Mouse (Mus musculus): ENCODE measurements at regions not wholly inside any gene's neighbourhood (a gene's known extent, or its start where the extent isn't known, plus 50 kb on each side); places are given as distances from the start of the nearest gene placed in this dataset.
"Not testable (repeated sequence)": the region's sequence is repeated elsewhere in the genome, so short reads cannot be mapped to it uniquely, and the experiment has no call there.

DNA sequence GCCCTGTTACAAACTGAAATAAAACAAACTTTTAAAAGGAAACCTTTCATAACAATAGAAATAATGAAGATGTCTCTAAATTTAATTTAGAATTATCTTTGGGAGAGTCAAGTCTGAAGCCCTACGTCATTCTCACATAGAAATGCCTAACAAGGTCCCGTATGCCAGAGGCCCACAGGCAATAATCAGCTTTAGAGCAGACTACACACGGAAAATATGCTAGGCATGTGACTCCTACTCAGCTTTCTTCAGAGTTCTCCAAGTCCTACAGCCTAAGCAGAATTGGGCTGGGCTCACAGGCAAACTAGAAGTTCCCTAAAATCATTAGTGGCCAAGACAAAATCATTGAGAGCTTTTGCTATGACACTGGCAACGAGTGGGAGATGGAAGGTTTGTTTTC lies 176.9 kb upstream of the Gap43 start:
- H3K27me3 ChIP-seq (ENCODE audit: control insufficient read depth, insufficient read depth, low read depth, low read length) = no peaks in the 10 kb centered on the region
- no peaks in the 10 kb centered on the region for H3K36me3 ChIP-seq (ENCODE audit: control insufficient read depth, insufficient read depth, low read length)
- H3K27ac ChIP-seq (ENCODE audit: low read length) = no peak overlapping the region
- H3K4me1 ChIP-seq (ENCODE audit: control insufficient read depth, insufficient read depth, low read length) = peaks cover 5% of the 10 kb centered on the region; the same call in 1 of the 2 replicates
- 83% methylated on average over 4 of the region's 4 CpGs for WGBS
- no peak overlapping the region for H3K4me3 ChIP-seq (ENCODE audit: low read depth, low read length)
- no peak overlapping the region for H3K4me2 ChIP-seq (ENCODE audit: low read length)
- H3K9me3 ChIP-seq (replicated peaks; ENCODE audit: control insufficient read depth, low read length, poor library complexity, severe bottlenecking) = no peaks in the 10 kb centered on the region
- ATAC-seq = no peak
- H3K9ac ChIP-seq (ENCODE audit: low read depth, low read length) = no peak overlapping the region

- H3K4me1 ChIP-seq (ENCODE audit: control insufficient read depth, insufficient read depth, low read length) = peaks cover 2% of the 10 kb centered on the region; the same call in 1 of the 2 replicates
- no peak overlapping the region for H3K4me2 ChIP-seq (ENCODE audit: low read length)
- 77% methylated on average over 3 of the region's 3 CpGs for WGBS
- no peaks in the 10 kb centered on the region for H3K36me3 ChIP-seq (ENCODE audit: control insufficient read depth, insufficient read depth, low read length)
- H3K27me3 ChIP-seq (ENCODE audit: control insufficient read depth, insufficient read depth, low read depth, low read length) = no peaks in the 10 kb centered on the region
- H3K9ac ChIP-seq (ENCODE audit: low read depth, low read length) = no peak overlapping the region
- H3K9me3 ChIP-seq (replicated peaks; ENCODE audit: control insufficient read depth, low read length, poor library complexity, severe bottlenecking) = no peaks in the 10 kb centered on the region
- no peak overlapping the region for H3K4me3 ChIP-seq (ENCODE audit: low read depth, low read length)
- H3K27ac ChIP-seq (ENCODE audit: low read length) = no peak overlapping the region
- no peak for ATAC-seq
Observed at GRCm38 (mm10) chr16:42515929-42516328, 175.5 kb upstream of the Gap43 start.

DNA sequence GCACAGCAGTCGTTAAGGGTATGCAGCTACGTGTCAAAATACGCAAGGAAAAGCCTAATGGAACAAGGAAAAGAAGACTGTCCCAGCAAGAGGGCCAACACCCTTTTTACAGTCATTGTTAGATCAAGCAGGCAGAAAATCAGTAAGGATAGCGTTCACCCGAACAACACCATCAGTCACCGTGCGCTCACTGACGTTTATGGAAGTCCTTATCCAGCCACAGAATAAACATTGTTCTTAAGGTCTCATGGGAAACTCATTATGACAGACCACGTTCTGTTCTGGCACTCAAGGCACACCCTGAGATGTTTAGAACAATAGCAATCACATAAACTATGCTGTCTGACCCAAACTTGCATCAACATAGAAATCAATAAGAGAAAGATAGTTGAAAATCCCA lies 164.7 kb upstream of the Gap43 start:
- Histone ChIP-seq H3K9me3 (replicated peaks; ENCODE audit: control insufficient read depth, low read length, poor library complexity, severe bottlenecking) (no peaks in the 10 kb centered on the region), H3K36me3 (ENCODE audit: control insufficient read depth, insufficient read depth, low read length) (no peaks in the 10 kb centered on the region), H3K27ac (ENCODE audit: low read length) (no peak overlapping the region), H3K27me3 (ENCODE audit: control insufficient read depth, insufficient read depth, low read depth, low read length) (no peaks in the 10 kb centered on the region), H3K4me2 (ENCODE audit: low read length) (no peak overlapping the region), H3K9ac (ENCODE audit: low read depth, low read length) (no peak overlapping the region), H3K4me1 (ENCODE audit: control insufficient read depth, insufficient read depth, low read length) (no peaks in the 10 kb centered on the region), H3K4me3 (ENCODE audit: low read depth, low read length) (no peak overlapping the region)
- 61% methylated on average over 9 of the region's 9 CpGs for WGBS
- no peak for ATAC-seq

GRCm38 (mm10) chr16:42501713-42502112 lies 161.3 kb upstream of the Gap43 start:
- no peaks in the 10 kb centered on the region for H3K9me3 ChIP-seq (replicated peaks; ENCODE audit: control insufficient read depth, low read length, poor library complexity, severe bottlenecking)
- no peaks in the 10 kb centered on the region for H3K36me3 ChIP-seq (ENCODE audit: control insufficient read depth, insufficient read depth, low read length)
- no peak overlapping the region for H3K27ac ChIP-seq (ENCODE audit: low read length)
- no peak overlapping the region for H3K4me3 ChIP-seq (ENCODE audit: low read depth, low read length)
- WGBS = 92% methylated on average over 2 of the region's 2 CpGs
- H3K4me2 ChIP-seq (ENCODE audit: low read length) = no peak overlapping the region
- H3K9ac ChIP-seq (ENCODE audit: low read depth, low read length) = no peak overlapping the region
- H3K4me1 ChIP-seq (ENCODE audit: control insufficient read depth, insufficient read depth, low read length) = no peaks in the 10 kb centered on the region
- ATAC-seq = no peak
- H3K27me3 ChIP-seq (ENCODE audit: control insufficient read depth, insufficient read depth, low read depth, low read length) = no peaks in the 10 kb centered on the region

GRCm38 (mm10) chr16:42501109-42501508 lies 160.7 kb upstream of the Gap43 start:
- not testable (repeated sequence) for H3K4me3 ChIP-seq (ENCODE audit: low read depth, low read length); H3K4me2 ChIP-seq (ENCODE audit: low read length); H3K36me3 ChIP-seq (ENCODE audit: control insufficient read depth, insufficient read depth, low read length); H3K27me3 ChIP-seq (ENCODE audit: control insufficient read depth, insufficient read depth, low read depth, low read length); ATAC-seq; H3K4me1 ChIP-seq (ENCODE audit: control insufficient read depth, insufficient read depth, low read length); H3K9ac ChIP-seq (ENCODE audit: low read depth, low read length); H3K9me3 ChIP-seq (replicated peaks; ENCODE audit: control insufficient read depth, low read length, poor library complexity, severe bottlenecking); H3K27ac ChIP-seq (ENCODE audit: low read length)
- 31% methylated on average over 3 of the region's 3 CpGs for WGBS

GRCm38 (mm10) chr16:42499514-42499913 lies 159.1 kb upstream of the Gap43 start:
- H3K27me3 ChIP-seq (ENCODE audit: control insufficient read depth, insufficient read depth, low read depth, low read length) = no peaks in the 10 kb centered on the region
- no peaks in the 10 kb centered on the region for H3K4me1 ChIP-seq (ENCODE audit: control insufficient read depth, insufficient read depth, low read length)
- no peaks in the 10 kb centered on the region for H3K9me3 ChIP-seq (replicated peaks; ENCODE audit: control insufficient read depth, low read length, poor library complexity, severe bottlenecking)
- H3K4me3 ChIP-seq (ENCODE audit: low read depth, low read length) = no peak overlapping the region
- no peak overlapping the region for H3K9ac ChIP-seq (ENCODE audit: low read depth, low read length)
- no peak for ATAC-seq
- H3K27ac ChIP-seq (ENCODE audit: low read length) = no peak overlapping the region
- 90% methylated on average over 6 of the region's 6 CpGs for WGBS
- H3K36me3 ChIP-seq (ENCODE audit: control insufficient read depth, insufficient read depth, low read length) = no peaks in the 10 kb centered on the region
- no peak overlapping the region for H3K4me2 ChIP-seq (ENCODE audit: low read length)

- H3K9ac ChIP-seq (ENCODE audit: low read depth, low read length) = no peak overlapping the region
- no peaks in the 10 kb centered on the region for H3K4me1 ChIP-seq (ENCODE audit: control insufficient read depth, insufficient read depth, low read length)
- H3K4me3 ChIP-seq (ENCODE audit: low read depth, low read length) = no peak overlapping the region
- ATAC-seq = no peak
- no peaks in the 10 kb centered on the region for H3K9me3 ChIP-seq (replicated peaks; ENCODE audit: control insufficient read depth, low read length, poor library complexity, severe bottlenecking)
- no peaks in the 10 kb centered on the region for H3K36me3 ChIP-seq (ENCODE audit: control insufficient read depth, insufficient read depth, low read length)
- WGBS = 54% methylated on average over 2 of the region's 2 CpGs
- no peaks in the 10 kb centered on the region for H3K27me3 ChIP-seq (ENCODE audit: control insufficient read depth, insufficient read depth, low read depth, low read length)
- no peak overlapping the region for H3K27ac ChIP-seq (ENCODE audit: low read length)
- no peak overlapping the region for H3K4me2 ChIP-seq (ENCODE audit: low read length)
Observed at GRCm38 (mm10) chr16:42498368-42498767, 157.9 kb upstream of the Gap43 start.

DNA sequence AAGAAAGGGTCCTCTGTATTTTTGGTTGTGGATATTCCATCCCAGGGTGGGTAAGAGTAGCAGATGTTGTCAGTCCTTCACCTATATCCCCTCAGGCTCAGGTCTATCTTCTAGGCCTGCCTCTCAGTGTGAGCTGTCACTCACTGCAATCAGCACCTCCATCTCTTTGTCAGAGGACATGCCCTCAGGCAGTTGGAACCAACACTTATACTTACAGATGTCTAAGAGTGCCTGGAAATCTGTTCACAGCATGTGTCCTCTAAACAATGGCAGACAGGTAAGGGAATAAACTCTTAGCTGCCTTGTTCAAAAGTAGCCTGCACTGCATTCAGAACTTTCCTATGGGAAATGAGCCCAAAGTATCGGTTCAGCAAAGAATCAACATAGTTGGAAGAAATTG lies 153.1 kb upstream of the Gap43 start:
- Histone ChIP-seq H3K4me1 (ENCODE audit: control insufficient read depth, insufficient read depth, low read length) (peaks cover 3% of the 10 kb centered on the region), H3K36me3 (ENCODE audit: control insufficient read depth, insufficient read depth, low read length) (no peaks in the 10 kb centered on the region), H3K4me2 (ENCODE audit: low read length) (no peak overlapping the region), H3K4me3 (ENCODE audit: low read depth, low read length) (no peak overlapping the region), H3K9me3 (replicated peaks; ENCODE audit: control insufficient read depth, low read length, poor library complexity, severe bottlenecking) (no peaks in the 10 kb centered on the region), H3K27me3 (ENCODE audit: control insufficient read depth, insufficient read depth, low read depth, low read length) (no peaks in the 10 kb centered on the region), H3K27ac (ENCODE audit: low read length) (no peak overlapping the region), H3K9ac (ENCODE audit: low read depth, low read length) (no peak overlapping the region)
- ATAC-seq = no peak
- WGBS = 100% methylated on average over 1 of the region's 1 CpGs

GRCm38 (mm10) chr16:42488745-42489144 lies 148.3 kb upstream of the Gap43 start:
- 22% methylated on average over 4 of the region's 4 CpGs for WGBS
- H3K9me3 ChIP-seq (replicated peaks; ENCODE audit: control insufficient read depth, low read length, poor library complexity, severe bottlenecking) = no peaks in the 10 kb centered on the region
- H3K36me3 ChIP-seq (ENCODE audit: control insufficient read depth, insufficient read depth, low read length) = no peaks in the 10 kb centered on the region
- no peak overlapping the region for H3K9ac ChIP-seq (ENCODE audit: low read depth, low read length)
- no peak overlapping the region for H3K4me3 ChIP-seq (ENCODE audit: low read depth, low read length)
- H3K27me3 ChIP-seq (ENCODE audit: control insufficient read depth, insufficient read depth, low read depth, low read length) = no peaks in the 10 kb centered on the region
- ATAC-seq = 0 out of 2 replicates have a peak, but pooled peaks have one; percentile 51
- no peak overlapping the region for H3K4me2 ChIP-seq (ENCODE audit: low read length)
- peaks cover 5% of the 10 kb centered on the region for H3K4me1 ChIP-seq (ENCODE audit: control insufficient read depth, insufficient read depth, low read length)
- H3K27ac ChIP-seq (ENCODE audit: low read length) = no peak overlapping the region

DNA sequence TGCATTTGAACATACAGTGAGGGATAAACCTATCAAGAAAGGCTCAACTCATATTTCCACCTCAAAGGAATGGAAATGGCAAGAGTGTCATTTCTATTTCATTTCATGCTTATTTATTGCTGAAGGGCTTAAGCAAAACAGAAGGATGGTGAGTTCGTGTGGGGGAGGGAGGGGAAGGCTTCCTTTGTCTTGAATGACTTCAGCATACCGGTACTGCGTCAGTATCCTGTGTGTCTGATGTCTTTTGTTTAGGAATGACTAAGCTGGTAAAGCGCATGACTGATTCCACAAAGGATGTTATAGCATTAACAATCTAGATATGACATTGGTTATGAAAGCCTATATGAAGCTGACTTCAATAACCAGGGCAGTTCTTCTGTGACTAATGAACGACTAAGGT lies 139.5 kb upstream of the Gap43 start:
- 35% methylated on average over 5 of the region's 5 CpGs for WGBS
- no peak overlapping the region for H3K27ac ChIP-seq (ENCODE audit: low read length)
- no peaks in the 10 kb centered on the region for H3K4me1 ChIP-seq (ENCODE audit: control insufficient read depth, insufficient read depth, low read length)
- H3K36me3 ChIP-seq (ENCODE audit: control insufficient read depth, insufficient read depth, low read length) = no peaks in the 10 kb centered on the region
- H3K9ac ChIP-seq (ENCODE audit: low read depth, low read length) = no peak overlapping the region
- no peaks in the 10 kb centered on the region; the same call in 1 of the 2 replicates for H3K9me3 ChIP-seq (replicated peaks; ENCODE audit: control insufficient read depth, low read length, poor library complexity, severe bottlenecking)
- no peaks in the 10 kb centered on the region for H3K27me3 ChIP-seq (ENCODE audit: control insufficient read depth, insufficient read depth, low read depth, low read length)
- no peak overlapping the region for H3K4me3 ChIP-seq (ENCODE audit: low read depth, low read length)
- no peak for ATAC-seq
- H3K4me2 ChIP-seq (ENCODE audit: low read length) = no peak overlapping the region
